ENCODE assay signal across 12 mouse cellular contexts in the genomic region with DNA sequence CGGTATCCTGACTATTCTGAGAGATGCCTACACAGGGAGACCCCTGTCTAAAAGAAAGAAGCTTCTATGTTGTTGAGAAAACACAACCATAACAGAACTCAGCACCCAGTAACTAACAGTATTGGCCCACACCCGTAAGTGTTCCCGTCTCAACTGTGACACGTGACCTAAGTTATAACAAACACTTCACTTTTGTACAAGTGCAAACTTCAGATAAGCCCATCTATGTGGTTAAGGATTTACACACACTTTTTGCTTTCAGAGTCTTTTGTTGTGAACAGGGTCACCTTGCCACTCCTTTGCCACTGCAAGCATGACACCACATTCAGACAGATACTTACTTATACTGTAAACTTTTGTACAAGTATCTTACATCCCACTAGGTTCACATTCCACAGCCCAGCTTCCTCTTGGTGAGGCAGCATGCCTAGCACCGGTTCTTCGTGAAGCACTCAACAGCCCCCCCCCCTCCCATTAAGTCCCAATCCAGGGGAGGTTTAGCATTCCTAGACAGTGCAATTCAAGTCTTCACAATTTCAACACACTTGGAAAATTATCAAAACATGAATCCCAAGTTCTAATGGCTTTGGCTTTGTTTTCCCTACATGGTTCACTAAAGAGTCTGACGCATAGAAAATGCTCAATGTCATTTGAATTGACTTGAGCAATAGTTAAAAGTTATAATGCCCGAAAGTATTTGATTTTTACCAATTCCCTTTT. TPM values are rescaled to one million over a fixed set of nuclear protein-coding genes. Genes with fewer than 3 reads are reported as not detected.
DNase-seq lines count a peak whose midpoint lies in the region; ATAC-seq and TF ChIP-seq lines count a peak whose summit lies in the region.
"Had no signal": no experiment of that assay in that cellular context is flagged by ENCODE, and none has a peak within 500 bp of the region (broad histone marks: within the 10 kb centered on the region; RNA-seq: fewer than 3 reads in every experiment).

No protein-coding gene starts in this region.

- H3K27ac ChIP-seq in heart, embryonic 10.5 days = peak overlapping the region; percentile 69
- H3K27ac ChIP-seq in heart, embryonic 16.5 days (ENCODE audit: low read length) = peak overlapping the region; percentile 57
- H3K27ac ChIP-seq in forebrain, embryonic 13.5 days = no peak overlapping the region
- H3K27ac ChIP-seq: forebrain, embryonic 12.5 days; hindbrain, postnatal 0 days; neural tube, embryonic 13.5 days had no signal

- H3K4me2 ChIP-seq in heart, embryonic 16.5 days (ENCODE audit: low read depth, low read length) = peak overlapping the region; percentile 65
- H3K4me2 ChIP-seq in forebrain, embryonic 13.5 days = no peak overlapping the region

- H3K27me3 ChIP-seq in heart, embryonic 10.5 days (ENCODE audit: insufficient read depth, poor library complexity, severe bottlenecking) = no peaks in the 10 kb centered on the region
- H3K27me3 ChIP-seq in G1E (ENCODE audit: insufficient read depth, low read length) = no peaks in the 10 kb centered on the region
- no peaks in the 10 kb centered on the region for H3K27me3 ChIP-seq in heart, embryonic 16.5 days (ENCODE audit: control insufficient read depth, insufficient read depth, low read length)
- peaks cover 8% of the 10 kb centered on the region for H3K27me3 ChIP-seq in forebrain, embryonic 13.5 days
- H3K27me3 ChIP-seq: neural tube, embryonic 13.5 days had no signal

- DNase-seq in heart, embryonic 10.5 days (ENCODE audit: low spot score) = no peak
- no peak for DNase-seq in heart, adult 9 months (ENCODE audit: low spot score in 2 of 2)
- peak; percentile 26 for DNase-seq in G1E (ENCODE audit: low spot score)
- DNase-seq in lung, postnatal 14 days = peak; percentile 18
- no peak for DNase-seq in adrenal gland, postnatal 36 days
- no peak for DNase-seq in kidney, adult 8-10 months
- DNase-seq: cerebellum, adult 11-12 months had no signal

- H3K9ac ChIP-seq in heart, embryonic 16.5 days (ENCODE audit: low read length) = no peak overlapping the region; the same call in 1 of the 2 replicates
- H3K9ac ChIP-seq in forebrain, embryonic 13.5 days = no peak overlapping the region
- H3K9ac ChIP-seq: forebrain, embryonic 12.5 days; neural tube, embryonic 13.5 days had no signal

- no peaks in the 10 kb centered on the region for H3K36me3 ChIP-seq in heart, embryonic 10.5 days
- H3K36me3 ChIP-seq in G1E (replicated peaks) = peaks cover 15% of the 10 kb centered on the region
- no peaks in the 10 kb centered on the region for H3K36me3 ChIP-seq in heart, embryonic 16.5 days (ENCODE audit: control insufficient read depth, insufficient read depth)
- H3K36me3 ChIP-seq in forebrain, embryonic 13.5 days (ENCODE audit: poor library complexity, severe bottlenecking) = no peaks in the 10 kb centered on the region
- H3K36me3 ChIP-seq: forebrain, embryonic 12.5 days; neural tube, embryonic 13.5 days had no signal

- ATAC-seq in G1E (ENCODE audit: extremely low read depth, insufficient number of reproducible peaks, low FRiP score, poor library complexity, severe bottlenecking) = peak; percentile 42
- ATAC-seq in heart, embryonic 16.5 days (replicated peaks; ENCODE audit: extremely low read depth, insufficient read depth, low FRiP score) = no peak
- no peak for ATAC-seq in forebrain, embryonic 13.5 days
- ATAC-seq: hindbrain, postnatal 0 days had no signal

- TF ChIP-seq CTCF in G1E (IDR thresholded peaks at IDR 0.05; ENCODE audit: low read depth, low read length) = no peak

- H3K9me3 ChIP-seq in heart, embryonic 10.5 days = no peaks in the 10 kb centered on the region
- H3K9me3 ChIP-seq in G1E (replicated peaks) = no peaks in the 10 kb centered on the region
- H3K9me3 ChIP-seq in heart, embryonic 16.5 days (replicated peaks; ENCODE audit: control insufficient read depth, low read length) = no peaks in the 10 kb centered on the region
- no peaks in the 10 kb centered on the region for H3K9me3 ChIP-seq in forebrain, embryonic 13.5 days (replicated peaks)
- H3K9me3 ChIP-seq: forebrain, embryonic 12.5 days; neural tube, embryonic 13.5 days had no signal

- H3K4me3 ChIP-seq in heart, embryonic 10.5 days = peak overlapping the region; percentile 99
- peak overlapping the region; percentile 36; the same call in 1 of the 2 replicates for H3K4me3 ChIP-seq in G1E (ENCODE audit: low read depth, low read length)
- no peak overlapping the region for H3K4me3 ChIP-seq in heart, embryonic 16.5 days (ENCODE audit: low read length)
- H3K4me3 ChIP-seq in forebrain, embryonic 13.5 days = no peak overlapping the region
- H3K4me3 ChIP-seq: forebrain, embryonic 12.5 days had no signal

- WGBS in heart, embryonic 10.5 days = 47% methylated on average over 8 of the region's 8 CpGs
- WGBS in heart, embryonic 16.5 days = 38% methylated on average over 8 of the region's 8 CpGs
- 88% methylated on average over 8 of the region's 8 CpGs for WGBS in forebrain, embryonic 13.5 days

- H3K4me1 ChIP-seq in heart, embryonic 10.5 days = peaks cover 47% of the 10 kb centered on the region
- H3K4me1 ChIP-seq in G1E (ENCODE audit: insufficient read depth, low read depth, low read length) = peaks cover 69% of the 10 kb centered on the region
- peaks cover 43% of the 10 kb centered on the region for H3K4me1 ChIP-seq in heart, embryonic 16.5 days (ENCODE audit: control insufficient read depth, insufficient read depth, low read length)
- peaks cover 37% of the 10 kb centered on the region for H3K4me1 ChIP-seq in forebrain, embryonic 13.5 days

RNA-seq across cellular contexts. Expression of gene Frs2, which starts 2.6 kb away (rescaled TPM):
- 20.0 and 23.0 TPM in 2 replicates for polyA plus RNA-seq in heart, embryonic 10.5 days (2016; fragmentation: Nextera tagmentation; extraction: Ambion mirVana)
- 105 and 107 TPM in 2 replicates for total RNA-seq in G1E (2014; fragmentation: Nextera tagmentation)
- total RNA-seq in G1E (2017) = 15.9 and 19.6 TPM in 2 replicates
- polyA plus RNA-seq in G1E (2012) = 12.8 and 16.6 TPM in 2 replicates
- polyA plus RNA-seq in heart, embryonic 16.5 days (2015; fragmentation: Nextera tagmentation; extraction: Ambion mirVana) = 16.1 and 17.5 TPM in 2 replicates
- 16.0 and 19.7 TPM in 2 replicates for polyA plus RNA-seq in forebrain, embryonic 13.5 days (2015; fragmentation: Nextera tagmentation; extraction: Ambion mirVana)
- 10 to 100 TPM; 26.5 to 28.4 TPM for total RNA-seq in adrenal gland, postnatal 36 days (2021)

Comparison
In these comparisons a context has a peak if more than half of its experiments do, and no peak if none do; other contexts are left out.
1. H3K4me3 ChIP-seq: peak in heart, embryonic 10.5 days (single experiment) and G1E (single experiment); none in heart, embryonic 16.5 days (single experiment) and forebrain, embryonic 13.5 days (single experiment).
2. DNase-seq: peak in G1E (single experiment) and lung, postnatal 14 days (single experiment); none in heart, embryonic 10.5 days (single experiment), heart, adult 9 months (0 of 2), adrenal gland, postnatal 36 days (0 of 2) and kidney, adult 8-10 months (0 of 2).